Mouse (Mus musculus): ENCODE results near the gene Lmtk2. TPM values are rescaled to one million over a fixed set of nuclear protein-coding genes. Genes with fewer than 3 reads are reported as not detected.

The Lmtk2 gene
- total RNA-seq, 2 experiments from 2014 or later = 150 to 166 TPM

DNA sequence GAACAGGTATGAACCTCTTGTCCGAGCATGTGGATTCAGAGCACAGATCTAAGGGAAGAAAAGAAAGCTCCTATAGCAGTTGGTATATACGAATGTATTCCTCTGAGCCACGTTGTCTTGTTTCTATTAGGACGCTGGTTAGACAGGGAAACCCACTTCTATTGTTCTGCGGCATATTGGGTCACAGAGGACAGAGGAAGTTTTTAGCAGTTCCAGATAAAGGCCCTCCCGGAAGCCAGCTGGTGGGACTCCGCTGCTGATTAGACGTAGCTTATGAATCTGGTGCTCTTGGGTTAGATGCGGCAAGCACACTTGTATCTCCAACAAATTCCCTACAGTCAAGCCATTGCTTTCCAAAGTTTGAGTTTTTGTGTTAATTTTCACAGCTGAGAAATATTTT is 4.8 kb downstream of the Lmtk2 start:
- intact Hi-C loops (cut with DNase I) = no loop called here
- no peak for DNase-seq (ENCODE audit: low spot score in 2 of 2)

DNA sequence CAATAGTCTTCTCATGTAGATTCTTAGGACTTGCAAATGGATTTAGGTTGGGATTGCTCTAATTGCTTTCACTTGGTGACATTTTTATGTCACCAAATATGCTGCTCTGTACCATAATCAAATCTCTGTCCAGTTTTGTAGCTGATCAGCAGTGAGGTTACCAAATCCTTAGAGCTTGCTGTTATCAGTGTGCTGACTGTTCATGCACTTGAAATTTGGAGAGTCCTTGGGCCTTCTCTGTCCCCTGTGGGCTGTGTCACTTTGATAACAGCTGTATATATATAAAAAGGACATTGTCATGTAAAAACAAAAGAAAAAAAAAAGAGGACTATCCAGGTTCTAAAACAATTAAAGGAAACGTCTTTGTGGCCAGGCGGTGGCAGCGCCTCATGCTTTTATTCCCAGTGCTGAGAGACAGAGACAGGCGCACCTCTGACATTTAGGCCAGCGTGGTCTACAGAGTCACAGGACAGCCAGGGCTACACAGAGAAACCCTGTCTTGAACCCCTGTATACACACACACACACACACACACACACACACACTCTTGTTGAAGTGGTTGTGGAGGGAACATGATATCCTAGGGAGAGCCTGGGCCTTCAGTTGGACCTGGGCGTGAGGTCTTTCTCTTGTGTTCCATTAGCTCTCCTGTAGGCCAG is 5.4 kb downstream of the Lmtk2 start:
- intact Hi-C loops (cut with DNase I) = no loop called here
- no peak for DNase-seq (ENCODE audit: low spot score in 2 of 2)

DNA sequence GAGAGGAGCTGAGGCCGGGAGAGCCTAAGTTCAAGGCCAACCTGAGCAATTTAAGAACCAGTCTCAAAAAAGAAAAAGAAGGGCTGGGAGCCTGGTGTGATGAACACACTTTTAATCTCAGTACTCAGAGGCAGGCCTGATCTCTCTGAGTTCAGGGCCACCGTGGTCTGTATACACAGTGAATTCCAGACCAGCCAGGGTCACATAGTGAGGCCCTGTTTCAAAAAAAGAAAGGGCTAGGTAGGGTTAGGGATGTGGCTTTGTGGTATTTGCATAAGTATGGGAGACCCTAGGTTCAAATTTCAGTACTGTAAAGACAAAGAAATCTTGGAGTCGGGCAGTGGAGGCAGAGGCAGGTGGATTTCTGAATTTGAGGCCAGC is 5.9 kb downstream of the Lmtk2 start:
- intact Hi-C loops (cut with DNase I) = no loop called here
- DNase-seq (ENCODE audit: low spot score in 2 of 2) = no peak

DNA sequence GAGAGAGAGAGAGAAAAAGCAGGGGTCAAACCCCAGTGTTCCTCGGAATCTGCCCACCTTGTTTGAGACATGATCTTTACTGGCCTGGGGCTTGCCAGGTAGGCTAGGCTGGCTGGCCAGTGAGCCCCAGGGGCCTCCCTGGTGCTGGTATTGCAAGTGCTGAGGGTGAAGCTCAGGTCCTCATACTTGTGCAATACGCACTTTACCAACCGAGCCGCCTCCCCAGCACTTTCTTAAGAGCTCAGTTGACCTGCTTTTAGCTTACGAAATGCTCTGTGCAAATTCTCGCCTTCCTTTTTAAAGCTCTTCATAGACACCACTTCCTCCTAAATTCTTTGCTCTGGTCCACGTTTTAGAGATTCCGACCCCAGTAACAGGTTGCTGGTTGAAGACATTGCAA is 9.0 kb downstream of the Lmtk2 start:
- DNase-seq (ENCODE audit: low spot score in 2 of 2) = no peak
- intact Hi-C loops (cut with DNase I) = no loop called here

DNA sequence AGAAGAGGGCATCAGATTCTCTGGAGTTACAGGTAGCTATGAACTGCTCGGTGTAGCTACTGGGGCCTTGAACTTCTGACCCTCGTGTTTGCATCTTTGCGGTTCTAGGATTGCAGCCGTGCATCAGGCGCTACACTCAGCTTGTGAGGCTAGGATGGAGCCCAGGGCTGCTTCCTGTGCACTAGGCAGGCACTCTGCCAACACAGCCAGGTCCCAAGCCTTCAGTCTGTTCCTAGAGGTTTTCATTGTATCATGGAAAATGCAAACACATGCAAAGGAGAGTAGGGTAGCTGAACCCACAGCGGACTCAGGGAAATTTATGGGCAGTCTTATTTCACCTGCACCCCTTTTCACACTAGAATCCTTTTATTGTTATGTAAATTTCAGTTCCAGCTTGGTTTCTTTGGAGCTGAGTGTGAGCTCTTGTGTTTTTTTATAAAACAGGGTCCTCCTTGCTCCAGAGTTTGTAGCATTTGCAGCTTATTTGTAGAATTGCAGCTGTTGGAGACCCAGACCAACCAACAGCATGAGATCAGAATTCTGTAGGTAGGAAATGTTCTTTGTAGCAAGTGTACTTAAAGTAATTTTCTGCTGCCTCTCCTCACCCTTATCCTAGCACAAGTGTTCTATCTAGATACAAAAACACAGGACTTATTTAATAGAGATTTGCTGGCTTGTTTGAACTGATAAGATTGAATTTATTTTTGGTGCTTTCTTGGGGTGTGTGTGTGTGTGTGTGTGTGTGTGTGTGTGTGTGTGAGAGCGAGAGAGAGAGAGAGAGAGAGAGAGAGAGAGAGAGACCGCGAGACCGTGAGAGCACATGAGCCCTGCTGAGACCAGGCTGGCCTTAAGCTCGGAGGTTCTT is 12.6 kb downstream of the Lmtk2 start:
- intact Hi-C loops (cut with DNase I) = no loop called here
- DNase-seq (ENCODE audit: low spot score in 2 of 2) = no peak

DNA sequence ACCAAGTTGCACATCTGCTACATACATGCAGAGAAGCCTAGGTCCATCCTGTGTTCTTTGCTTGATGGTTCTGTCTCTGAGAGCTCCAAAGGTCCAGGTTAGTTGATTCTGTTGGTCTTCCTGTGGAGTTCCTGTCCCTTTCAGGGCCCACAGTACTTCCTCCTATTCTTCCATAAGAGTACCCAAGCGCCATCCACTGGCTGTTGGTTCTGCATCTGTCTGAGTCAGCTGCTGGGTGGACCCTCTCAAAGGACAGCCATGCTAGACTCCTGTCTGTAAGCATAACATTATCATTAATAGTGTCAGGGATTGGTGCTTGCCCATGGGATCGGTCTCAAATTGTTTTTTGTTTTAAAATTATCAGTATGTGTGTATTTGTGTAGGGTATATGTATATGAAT is 13.8 kb downstream of the Lmtk2 start:
- DNase-seq (ENCODE audit: low spot score in 2 of 2) = no peak
- intact Hi-C loops (cut with DNase I) = no loop called here

DNA sequence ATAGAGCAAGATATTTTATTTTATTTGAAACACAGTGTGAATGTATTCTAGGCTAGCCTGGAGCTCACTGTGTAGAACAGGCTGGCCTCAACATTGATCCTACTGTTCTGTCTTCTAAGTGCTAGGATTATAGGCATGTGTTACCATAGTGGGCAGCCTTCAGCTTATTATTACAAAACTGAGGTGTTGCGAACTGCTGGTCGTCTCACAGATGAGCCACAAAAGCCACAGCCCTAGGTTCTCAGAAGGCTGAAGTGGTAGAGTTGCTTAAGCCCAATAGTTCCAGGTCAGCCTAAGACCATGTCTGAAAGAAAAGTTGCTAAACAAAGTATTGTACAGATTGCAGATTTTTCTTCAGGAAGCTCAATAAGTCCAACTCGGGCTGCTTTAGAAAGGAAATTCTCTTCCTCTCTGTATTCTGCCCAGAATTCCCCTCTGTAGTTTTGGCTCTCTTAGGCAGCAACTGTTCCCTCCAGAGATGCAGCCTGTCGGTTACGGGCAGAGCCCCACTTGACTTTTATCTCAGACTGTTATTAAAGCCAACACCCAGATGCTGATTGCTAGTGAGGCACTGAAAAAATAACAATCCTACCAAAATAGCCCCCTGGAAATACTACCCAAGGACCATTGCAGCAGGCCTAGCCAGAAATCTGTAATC is 14.9 kb downstream of the Lmtk2 start:
- no peak for DNase-seq (ENCODE audit: low spot score in 2 of 2)
- intact Hi-C loops (cut with DNase I) = no loop called here

DNA sequence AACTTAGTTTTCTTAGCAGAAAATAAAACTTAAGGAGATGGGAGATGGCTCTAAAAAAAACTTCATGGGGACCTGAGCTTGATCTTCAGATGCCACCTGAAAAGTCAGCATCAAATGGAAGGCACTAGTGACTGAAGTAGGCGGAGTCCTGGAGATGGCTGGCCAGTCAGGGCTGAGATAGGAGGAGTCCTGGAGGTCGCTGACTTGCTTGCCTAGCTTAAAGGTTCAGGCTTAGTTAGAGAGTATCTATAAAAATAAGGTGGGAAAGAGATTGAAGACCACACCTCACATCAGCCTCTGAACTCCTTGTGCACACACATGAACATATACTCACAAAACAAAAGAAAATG is 15.4 kb downstream of the Lmtk2 start:
- intact Hi-C loops (cut with DNase I) = no loop called here

DNA sequence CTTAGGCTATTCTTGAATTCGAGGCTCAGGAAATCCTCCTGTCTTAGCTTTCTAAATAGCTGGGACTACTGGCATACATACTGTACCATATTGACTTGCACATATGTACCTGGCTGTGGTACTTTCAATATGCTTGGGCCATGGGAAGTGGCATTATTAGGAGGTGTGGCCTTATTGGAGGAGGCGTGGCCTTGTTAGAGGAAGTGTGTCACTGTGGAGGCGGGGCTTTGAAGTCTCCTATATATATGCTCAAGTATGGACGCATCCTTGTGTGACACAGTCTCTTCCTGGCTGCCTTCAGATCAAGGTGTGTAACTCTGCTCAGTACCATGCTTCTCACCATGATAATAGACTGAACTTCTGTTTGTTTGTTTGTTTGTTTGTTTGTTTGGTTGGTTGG is 18.0 kb downstream of the Lmtk2 start:
- DNase-seq (ENCODE audit: low spot score in 2 of 2) = no peak
- intact Hi-C loops (cut with DNase I) = no loop called here

More for the DNA sequence above, 15.4 kb downstream of the Lmtk2 start:
- no peak for DNase-seq (ENCODE audit: low spot score in 2 of 2)

DNA sequence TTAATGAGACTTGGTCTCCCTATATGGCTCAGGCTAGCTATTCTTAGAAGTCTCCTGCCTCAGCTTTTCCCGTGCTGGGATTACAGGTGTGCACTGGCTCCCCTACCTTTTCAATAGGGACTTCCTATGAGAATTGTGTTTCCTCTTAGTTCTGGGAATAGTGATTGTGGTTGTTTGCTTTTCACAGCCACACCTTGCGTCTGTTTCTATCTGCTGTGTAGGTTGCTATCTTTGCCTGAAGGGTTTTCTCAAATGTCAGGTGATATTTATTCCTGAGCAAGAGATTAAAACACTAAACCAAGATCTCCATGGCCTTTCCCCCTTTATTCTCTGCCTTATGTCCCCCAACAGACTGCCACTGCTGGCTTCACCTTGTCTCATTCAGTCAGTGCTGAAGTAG is 19.1 kb downstream of the Lmtk2 start:
- intact Hi-C loops (cut with DNase I) = no loop called here
- no peak for DNase-seq (ENCODE audit: low spot score in 2 of 2)

DNA sequence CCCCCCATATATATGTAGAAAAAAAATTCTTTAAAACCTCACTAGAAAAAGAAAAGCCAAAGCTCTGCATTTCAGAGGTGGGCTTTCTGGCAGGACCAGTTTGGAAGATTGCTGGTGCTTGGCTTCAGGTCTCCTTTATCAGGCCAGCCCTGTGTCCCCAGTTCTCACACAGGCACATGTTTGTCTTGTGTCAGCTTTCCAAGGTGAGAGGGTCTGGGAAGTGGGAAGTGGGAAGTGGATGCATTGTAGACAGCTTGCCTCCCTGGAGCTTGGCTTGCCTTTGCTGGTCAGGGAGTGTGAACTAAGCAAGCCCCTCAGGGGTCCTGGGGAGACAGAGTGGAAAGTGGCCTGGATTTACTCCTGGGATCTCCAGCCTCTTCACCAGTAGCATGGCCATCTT is 21.3 kb downstream of the Lmtk2 start:
- no peak for DNase-seq (ENCODE audit: low spot score in 2 of 2)
- intact Hi-C loops (cut with DNase I) = no loop called here

DNA sequence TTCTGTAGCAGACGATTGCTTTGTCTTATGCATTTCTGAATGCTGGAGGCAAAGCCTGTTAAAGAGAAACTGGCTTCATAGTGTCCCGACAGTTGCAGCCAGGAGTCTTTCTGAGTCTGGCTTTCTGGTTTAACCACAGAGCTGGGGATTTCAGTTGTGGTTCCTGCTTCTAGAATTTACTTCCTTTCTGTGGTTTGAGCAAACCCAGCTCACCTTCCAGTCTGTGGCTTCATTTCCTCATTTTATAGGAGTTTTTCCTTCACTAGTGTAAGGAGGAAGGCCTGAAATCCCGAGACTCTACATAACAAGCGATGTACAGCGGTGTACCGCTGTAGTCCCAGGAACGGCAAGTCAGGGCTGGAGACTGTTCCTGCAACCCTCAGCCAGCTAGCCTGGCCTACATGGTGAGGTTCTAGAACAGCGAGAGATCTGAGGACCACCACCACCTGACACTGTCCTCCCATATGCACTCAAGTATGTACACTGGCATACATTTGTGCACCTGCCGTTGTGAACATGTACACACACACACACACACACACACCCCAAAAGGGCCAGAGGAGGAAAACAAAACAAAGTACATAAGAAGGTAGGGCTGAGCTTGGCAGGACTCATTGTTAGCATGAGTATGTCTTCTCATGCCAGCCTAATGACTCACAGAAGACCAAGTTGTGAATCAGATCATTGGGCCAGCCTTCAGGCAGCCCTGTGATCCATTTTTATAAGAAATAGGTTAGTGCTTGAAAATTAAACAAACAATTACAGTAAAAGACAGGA is 25.9 kb downstream of the Lmtk2 start:
- intact Hi-C loops (cut with DNase I) = no loop called here
- no peak for DNase-seq (ENCODE audit: low spot score in 2 of 2)

DNA sequence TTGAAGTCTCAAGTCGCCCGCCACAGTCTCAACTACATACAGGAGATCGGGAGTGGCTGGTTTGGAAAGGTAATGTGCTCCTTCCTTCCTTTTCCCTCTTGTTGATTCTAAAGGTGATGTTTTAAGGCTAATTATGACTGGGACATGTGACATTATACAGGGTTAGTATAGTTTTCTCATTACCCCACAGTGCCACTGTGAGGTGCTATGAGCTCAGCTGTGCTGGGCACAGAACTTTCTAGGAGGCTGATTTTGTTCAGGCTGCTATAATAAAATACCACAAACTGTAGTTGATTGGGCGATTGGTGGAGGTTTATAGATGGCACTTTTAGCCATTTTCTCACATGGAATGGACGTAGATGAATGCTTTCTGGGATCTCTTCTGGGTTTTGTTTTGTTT is 43.3 kb downstream of the Lmtk2 start:
- intact Hi-C loops (cut with DNase I) = no loop called here
- no peak for DNase-seq (ENCODE audit: low spot score in 2 of 2)

DNA sequence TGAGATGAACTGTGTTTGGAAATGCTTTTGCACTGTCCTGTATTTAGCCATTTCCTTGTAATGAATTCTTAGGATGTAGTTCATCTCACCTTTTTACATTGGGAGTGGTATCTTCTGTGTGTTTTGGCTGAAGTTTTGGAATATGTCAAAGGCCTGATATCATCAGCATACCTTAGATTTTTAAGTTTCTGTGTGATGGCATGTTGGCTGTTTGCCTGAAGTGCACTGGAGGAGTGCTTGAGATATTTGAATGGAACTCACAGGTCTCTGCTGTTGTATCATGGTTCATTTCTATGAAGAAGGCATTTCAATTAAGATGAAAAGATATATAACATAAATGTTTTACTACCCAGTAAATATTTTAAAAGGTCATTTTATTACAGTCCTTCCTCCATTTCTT is 46.7 kb downstream of the Lmtk2 start:
- no peak for DNase-seq (ENCODE audit: low spot score in 2 of 2)
- intact Hi-C loops (cut with DNase I) = no loop called here

DNA sequence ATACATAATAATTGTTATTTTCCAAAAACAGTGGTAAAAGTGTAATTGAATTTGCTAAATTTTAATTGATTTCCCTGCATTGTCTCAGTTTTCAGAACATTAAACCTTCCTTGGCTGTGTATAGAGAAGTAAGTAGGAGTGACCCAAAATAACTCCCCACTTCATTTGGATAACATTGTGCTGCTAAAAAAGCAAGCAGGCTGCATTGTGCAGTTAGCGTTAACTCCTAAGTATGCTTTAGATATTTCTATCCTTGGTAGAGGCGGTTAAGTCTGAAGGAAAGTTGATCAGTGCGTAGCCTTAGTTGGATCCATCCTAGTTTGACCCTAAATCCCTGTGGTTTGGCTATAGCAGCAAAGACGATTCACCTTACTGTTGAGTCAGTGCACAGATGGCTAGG is 49.3 kb downstream of the Lmtk2 start:
- no peak for DNase-seq (ENCODE audit: low spot score in 2 of 2)
- intact Hi-C loops (cut with DNase I) = no loop called here

DNA sequence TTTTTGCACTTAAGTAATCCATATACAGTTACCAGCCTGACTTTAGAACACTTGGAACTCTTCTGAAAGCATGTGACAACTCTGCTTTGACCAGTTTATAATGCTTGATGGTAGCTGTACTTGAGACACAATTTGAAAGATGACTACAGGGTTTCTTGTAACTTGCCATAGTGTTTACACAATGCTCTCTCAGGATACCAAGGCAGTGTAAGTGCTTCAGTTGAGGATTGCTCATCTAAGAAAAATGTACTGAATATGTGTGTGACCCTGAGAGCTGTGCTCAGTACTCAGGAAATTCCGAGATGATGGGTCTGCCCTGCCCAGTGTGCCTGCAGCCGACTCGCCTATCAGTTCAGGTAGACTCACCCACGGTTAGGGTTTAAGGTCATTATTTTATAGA is 51.0 kb downstream of the Lmtk2 start:
- intact Hi-C loops (cut with DNase I) = loop anchor here (5.0 kb wide), 1 partner anchor 49 kb away; the partner anchor contains the start of gene Lmtk2
- DNase-seq (ENCODE audit: low spot score in 2 of 2) = no peak

DNA sequence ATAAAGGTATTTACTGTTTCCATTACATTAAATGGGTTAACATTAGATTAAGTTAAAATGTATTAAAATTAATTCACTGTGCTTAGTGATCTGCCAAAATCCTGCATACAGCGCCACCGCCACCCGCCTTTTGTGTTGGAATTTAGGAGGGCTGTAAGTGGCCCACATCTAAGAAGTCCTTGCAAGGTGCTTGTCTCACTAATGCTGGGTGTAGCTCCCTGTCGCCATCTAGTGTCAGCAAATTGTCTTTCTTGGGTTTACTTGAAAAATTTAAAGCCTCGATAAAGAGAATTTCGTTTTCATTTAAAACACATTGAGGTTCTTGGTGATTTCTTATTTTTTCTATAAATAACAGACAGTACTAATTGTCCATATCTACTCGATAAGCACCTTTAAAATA is 54.3 kb downstream of the Lmtk2 start:
- DNase-seq (ENCODE audit: low spot score in 2 of 2) = peak; percentile 86 to 87
- intact Hi-C loops (cut with DNase I) = loop anchor here (1.0 to 5.0 kb wide), 2 partner anchors 52 to 114 kb away; partner anchors contain the start of gene Lmtk2

DNA sequence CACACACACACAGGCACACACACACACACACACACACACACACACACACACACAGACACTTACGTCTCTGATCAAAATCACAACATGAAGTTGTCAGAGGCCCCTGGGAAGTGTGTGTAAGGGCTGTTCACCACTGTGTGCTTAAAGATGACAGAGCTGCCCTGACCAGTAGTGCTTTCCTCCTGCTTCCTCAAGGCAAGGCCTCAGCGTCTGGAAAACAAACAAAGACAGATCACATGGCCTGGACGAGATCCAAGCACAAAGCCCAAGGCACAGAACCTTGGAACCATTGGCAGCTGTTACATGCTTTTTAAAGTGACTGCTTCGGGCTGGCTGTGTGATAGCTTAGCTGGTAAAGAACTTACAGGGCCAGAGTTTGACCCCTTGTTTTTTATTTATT is 58.4 kb downstream of the Lmtk2 start:
- intact Hi-C loops (cut with DNase I) = no loop called here
- DNase-seq (ENCODE audit: low spot score in 2 of 2) = peak; percentile 52 to 58

DNA sequence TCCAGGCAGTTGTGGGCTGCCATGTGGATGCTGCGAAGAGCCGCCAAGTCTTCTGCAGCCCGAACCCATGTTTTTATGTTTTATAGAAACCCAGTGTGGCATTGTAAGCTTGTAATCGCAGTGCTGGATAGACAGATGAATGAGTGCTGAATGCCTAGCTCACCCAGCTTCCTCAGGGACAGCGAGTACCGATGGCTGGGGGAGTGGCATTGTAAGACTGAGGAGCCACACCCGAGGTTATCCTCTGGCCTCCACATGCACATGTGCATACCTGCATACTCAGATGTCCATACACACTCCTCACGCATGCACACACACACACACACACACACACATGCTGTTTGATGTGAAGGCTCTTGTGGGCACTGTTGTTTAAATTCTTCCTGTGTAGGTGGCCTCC is 58.9 kb downstream of the Lmtk2 start:
- intact Hi-C loops (cut with DNase I) = no loop called here
- no peak for DNase-seq (ENCODE audit: low spot score in 2 of 2)
